ENCODE assay signal across 9 mouse cellular contexts in the genomic region with DNA sequence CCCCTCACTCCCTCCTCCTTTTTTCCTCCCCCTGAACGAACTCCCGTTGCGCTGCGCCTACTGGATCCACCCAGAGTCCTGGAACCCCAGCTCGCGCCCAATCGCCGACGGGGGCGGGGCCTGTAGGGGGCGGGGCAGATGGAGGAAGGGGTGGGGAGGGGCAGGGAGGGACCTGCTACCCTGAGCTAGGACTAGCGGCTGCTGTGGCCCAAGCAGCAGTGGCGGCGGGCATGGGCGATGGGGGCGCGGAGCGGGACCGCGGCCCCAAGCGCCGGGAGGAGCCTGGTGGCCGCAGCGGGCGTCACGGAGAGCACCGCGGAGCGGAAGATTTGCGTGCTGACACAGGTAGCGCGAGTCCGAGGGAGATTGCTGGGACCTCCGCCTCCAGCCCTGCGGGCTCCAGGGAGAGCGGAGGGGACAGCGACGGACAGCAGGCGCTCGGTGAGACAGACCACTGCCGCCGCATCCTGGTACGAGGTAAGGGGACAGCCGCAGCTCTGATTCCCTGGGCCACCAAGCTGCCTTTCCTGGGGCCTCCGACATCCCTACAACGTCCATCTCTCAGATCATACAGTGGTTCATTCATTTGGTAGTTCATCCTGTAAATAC. TPM values are rescaled to one million over a fixed set of nuclear protein-coding genes. Genes with fewer than 3 reads are reported as not detected.
DNase-seq lines count a peak whose midpoint lies in the region; ATAC-seq and TF ChIP-seq lines count a peak whose summit lies in the region.
"Had no signal": no experiment of that assay in that cellular context is flagged by ENCODE, and none has a peak within 500 bp of the region (broad histone marks: within the 10 kb centered on the region; RNA-seq: fewer than 3 reads in every experiment).

A gene (plus strand): TSS at position 198 of the 609 bp plus-strand sequence.

- WGBS in liver, embryonic 14.5 days (ENCODE audit: insufficient replicate concordance), result under 1% methylated on average over 46 of the region's 46 CpGs
- under 1% methylated on average over 45 of the region's 46 CpGs for WGBS in neural tube, embryonic 11.5 days

- H3K9ac ChIP-seq in ES-E14 (ENCODE audit: insufficient read depth, low read depth, low read length, poor library complexity, severe bottlenecking), result peak within 1 kb of the TSS; percentile 32; the same call in 1 of the 2 replicates
- H3K9ac ChIP-seq in liver, embryonic 14.5 days (replicated peaks), result no peak within 1 kb of the TSS
- H3K9ac ChIP-seq in neural tube, embryonic 11.5 days (ENCODE audit: low read length), result no peak within 1 kb of the TSS

- ATAC-seq in liver, embryonic 14.5 days (ENCODE audit: insufficient read depth), result peak; percentile 55; the same call in 1 of the 2 replicates
- peak; percentile 91 for ATAC-seq in neural tube, embryonic 11.5 days (ENCODE audit: insufficient read depth, low FRiP score, low TSS enrichment)
- no peak for ATAC-seq in erythroblast, adult 5-6 weeks (replicated peaks; ENCODE audit: low FRiP score, poor library complexity, severe bottlenecking)

- H3K27me3 ChIP-seq in liver, embryonic 14.5 days (ENCODE audit: control insufficient read depth, insufficient read depth, low read length), result peaks cover 100% of the 10 kb centered on the region
- peaks cover 100% of the 10 kb centered on the region for H3K27me3 ChIP-seq in neural tube, embryonic 11.5 days (ENCODE audit: control insufficient read depth, insufficient read depth, low read length)

- H3K27ac ChIP-seq in ES-E14 (ENCODE audit: insufficient read depth, low read depth, low read length, poor library complexity, severe bottlenecking), result no peak within 1 kb of the TSS
- no peak within 1 kb of the TSS for H3K27ac ChIP-seq in liver, embryonic 14.5 days
- H3K27ac ChIP-seq in neural tube, embryonic 11.5 days (ENCODE audit: low read depth, low read length), result no peak within 1 kb of the TSS

- intact Hi-C loops in left cerebral cortex, postnatal 36 days (cut with DNase I), result loop anchor here (10.0 kb wide), 1 partner anchor 636 kb away; a partner anchor contains a TSS

- TF ChIP-seq EP300 in liver, embryonic 14.5 days (IDR thresholded peaks at IDR 0.05; ENCODE audit: low read depth), result no peak

- in situ Hi-C loops in ES-E14 (cut with MboI; ENCODE audit: low sequenced_read_pairs in 2 of 2, unreplicated experiment in 2 of 2), result loop anchor here (5.0 to 25.0 kb wide), 5 partner anchors 639 to 1476 kb away; a partner anchor contains a TSS

- no peaks in the 10 kb centered on the region for H3K9me3 ChIP-seq in ES-E14 (ENCODE audit: control insufficient read depth, insufficient read depth, low read depth, low read length)
- H3K9me3 ChIP-seq in liver, embryonic 14.5 days (ENCODE audit: control insufficient read depth, low read length), result no peaks in the 10 kb centered on the region
- no peaks in the 10 kb centered on the region for H3K9me3 ChIP-seq in neural tube, embryonic 11.5 days (ENCODE audit: control insufficient read depth, low read length)

- peaks cover 0 to 6% of the 10 kb centered on the region in 2 experiments; a peak in 1 of 4 replicates for H3K4me1 ChIP-seq in ES-E14 (ENCODE audit: control insufficient read depth in 2 of 2, insufficient read depth in 2 of 2, low read length in 2 of 2, poor library complexity in 1 of 2)
- H3K4me1 ChIP-seq in liver, embryonic 14.5 days (replicated peaks; ENCODE audit: control insufficient read depth in 2 of 2, insufficient read depth in 2 of 2, low read length in 1 of 2), result no peaks in the 10 kb centered on the region
- H3K4me1 ChIP-seq in neural tube, embryonic 11.5 days (ENCODE audit: control insufficient read depth, insufficient read depth, low read length), result peaks cover 6% of the 10 kb centered on the region; the same call in 1 of the 2 replicates

- peak; percentile 92 for DNase-seq in ES-E14 (ENCODE audit: low read depth, low spot score)
- DNase-seq in brain, adult 2 months (ENCODE audit: low read depth, low spot score), result peak; percentile 9
- DNase-seq in gastrocnemius, adult 8-10 months (ENCODE audit: low spot score in 2 of 2), result peak; percentile 44 to 50
- peak; percentile 88 for DNase-seq in induced T-regulatory cell, adult 2 months (ENCODE audit: low read depth)
- DNase-seq in liver, embryonic 14.5 days (ENCODE audit: low read depth in 3 of 3, low spot score in 3 of 3), result peak; percentile 18 to 27 (median 22)
- DNase-seq in neural tube, embryonic 11.5 days (ENCODE audit: low spot score), result peak; percentile 86
- DNase-seq in left cerebral cortex, postnatal 36 days (ENCODE audit: low spot score in 2 of 2), result no peak

- peak within 1 kb of the TSS; percentile 70 for H3K4me3 ChIP-seq in ES-E14 (ENCODE audit: insufficient read depth in 1 of 2, low read depth in 1 of 2, low read length in 2 of 2, poor library complexity in 1 of 2, severe bottlenecking in 1 of 2)
- H3K4me3 ChIP-seq in liver, embryonic 14.5 days (ENCODE audit: insufficient read depth in 1 of 2, low read depth in 2 of 2, low read length in 2 of 2), result peak within 1 kb of the TSS in 1 of 2 experiments; percentile 28; a peak in 1 of 4 replicates
- H3K4me3 ChIP-seq in neural tube, embryonic 11.5 days (ENCODE audit: low read depth, low read length), result peak within 1 kb of the TSS; percentile 37

- TF ChIP-seq CTCF in liver, embryonic 14.5 days (IDR thresholded peaks at IDR 0.05; ENCODE audit: low read depth), result no peak

- H3K4me2 ChIP-seq in liver, embryonic 14.5 days (ENCODE audit: low read depth), result peak within 1 kb of the TSS; percentile 43
- H3K4me2 ChIP-seq in neural tube, embryonic 11.5 days (ENCODE audit: low read depth), result peak within 1 kb of the TSS; percentile 61

- no peaks in the 10 kb centered on the region for H3K36me3 ChIP-seq in ES-E14 (ENCODE audit: control insufficient read depth, insufficient read depth, low read length, poor library complexity, severe bottlenecking)
- H3K36me3 ChIP-seq in liver, embryonic 14.5 days (replicated peaks; ENCODE audit: control insufficient read depth, insufficient read depth, low read depth), result no peaks in the 10 kb centered on the region
- no peaks in the 10 kb centered on the region for H3K36me3 ChIP-seq in neural tube, embryonic 11.5 days (ENCODE audit: control insufficient read depth, insufficient read depth, low read length)

TF ChIP-seq in ES-E14, 5 proteins besides CTCF, POLR2A, EP300 and RAD21:
- TF ChIP-seq ZNF384 (IDR thresholded peaks at IDR 0.05; ENCODE audit: low read depth, low read length) (no peak), HCFC1 (IDR thresholded peaks at IDR 0.05; ENCODE audit: borderline replicate concordance, insufficient read depth, low read length) (no peak), CHD2 (IDR thresholded peaks at IDR 0.05; ENCODE audit: low read depth, low read length) (no peak), ZC3H11A (IDR thresholded peaks at IDR 0.05; ENCODE audit: borderline replicate concordance, low read depth, low read length) (no peak), MAFK (IDR thresholded peaks at IDR 0.05; ENCODE audit: insufficient read depth, low read depth, low read length) (no peak)

RNA-seq across cellular contexts. Expression of the gene that starts here (rescaled TPM):
- 0.69 and 2.1 TPM in 2 replicates for total RNA-seq in ES-E14 (2012; rRNA removed)
- total RNA-seq in gastrocnemius, adult 8-10 months (2022), result not detected
- not detected in 2 replicates for polyA plus RNA-seq in liver, embryonic 14.5 days (2012; rRNA removed)
- polyA plus RNA-seq in liver, embryonic 14.5 days (2014; fragmentation: Nextera tagmentation; extraction: Ambion mirVana), result not detected in 2 replicates
- polyA plus RNA-seq in neural tube, embryonic 11.5 days (2014; fragmentation: Nextera tagmentation; extraction: Ambion mirVana), result not detected in 2 replicates
- not detected in 2 replicates for total RNA-seq in erythroblast, adult 5-6 weeks (2015; ENCODE audit: low replicate concordance)
- not detected in 2 replicates for total RNA-seq in erythroblast, adult 5-6 weeks (2017; ENCODE audit: low replicate concordance)
- total RNA-seq in left cerebral cortex, postnatal 36 days (2021), result not detected
- polyA plus RNA-seq: gonadal fat pad, adult 2 months had no signal

Comparison
In these comparisons a context has a peak if more than half of its experiments do, and no peak if none do; other contexts are left out.
1. Peak in DNase-seq in gastrocnemius, adult 8-10 months; RNA of the gene not detected or under 1 TPM.
2. Peak in DNase-seq, ATAC-seq and H3K4me2 ChIP-seq in liver, embryonic 14.5 days; RNA of the gene not detected or under 1 TPM.
3. Peak in DNase-seq, ATAC-seq, H3K4me3 ChIP-seq and H3K4me2 ChIP-seq in neural tube, embryonic 11.5 days; RNA of the gene not detected or under 1 TPM.
4. DNase-seq: peak in ES-E14 (single experiment), brain, adult 2 months (single experiment) and induced T-regulatory cell, adult 2 months (single experiment); none in left cerebral cortex, postnatal 36 days (0 of 2).